Mouse (Mus musculus) neural tube, embryonic 12.5 days (tissue): ENCODE measurements at regions not wholly inside any gene's neighbourhood (a gene's known extent, or its start where the extent isn't known, plus 50 kb on each side); places are given as distances from the start of the nearest gene placed in this dataset.

Experiments
- ATAC-seq: fragments of 200-750 bp; cut with Nextera tagmentation; 2 replicates; pipeline ENCODE4 v1.8.0; 2017; ENCODE audit warnings: low read depth, mild to moderate bottlenecking, moderate TSS enrichment, moderate library complexity; ENCODE audit not compliant: low FRiP score
- H3K27ac ChIP-seq: fragments of 300-500 bp; sonication (generic); 2 replicates; pipeline ENCODE4 v1.5.1; 2016
- H3K27me3 ChIP-seq: fragments of 300-500 bp; sonication (generic); replicated peaks from 2 replicates; pipeline ENCODE4 v1.6.1; 2016; ENCODE audit warnings: mild to moderate bottlenecking
- H3K36me3 ChIP-seq: fragments of 300-500 bp; sonication (generic); 2 replicates; pipeline ENCODE4 v1.6.1; 2016; ENCODE audit warnings: mild to moderate bottlenecking
- H3K4me1 ChIP-seq: fragments of 300-500 bp; sonication (generic); 2 replicates; pipeline ENCODE4 v1.6.1; 2016
- H3K4me2 ChIP-seq: fragments of 300-500 bp; sonication (generic); replicated peaks from 2 replicates; pipeline ENCODE4 v1.6.1; 2016; ENCODE audit warnings: mild to moderate bottlenecking
- H3K4me3 ChIP-seq: fragments of 300-500 bp; sonication (generic); 2 replicates; pipeline ENCODE4 v1.5.1; 2016
- H3K9ac ChIP-seq: fragments of 300-500 bp; sonication (generic); 2 replicates; pipeline ENCODE4 v1.6.1; 2016; ENCODE audit warnings: mild to moderate bottlenecking
- H3K9me3 ChIP-seq: fragments of 300-500 bp; sonication (generic); 2 replicates; pipeline ENCODE4 v1.6.1; 2016; ENCODE audit warnings: mild to moderate bottlenecking
- WGBS: fragments of 180-500 bp; shearing (Covaris S2); methylation state at CpG from one replicate; pipeline ENCODE4 v1.1.7; 2016; 5-methylcytosine and 5-hydroxymethylcytosine counted together

DNA sequence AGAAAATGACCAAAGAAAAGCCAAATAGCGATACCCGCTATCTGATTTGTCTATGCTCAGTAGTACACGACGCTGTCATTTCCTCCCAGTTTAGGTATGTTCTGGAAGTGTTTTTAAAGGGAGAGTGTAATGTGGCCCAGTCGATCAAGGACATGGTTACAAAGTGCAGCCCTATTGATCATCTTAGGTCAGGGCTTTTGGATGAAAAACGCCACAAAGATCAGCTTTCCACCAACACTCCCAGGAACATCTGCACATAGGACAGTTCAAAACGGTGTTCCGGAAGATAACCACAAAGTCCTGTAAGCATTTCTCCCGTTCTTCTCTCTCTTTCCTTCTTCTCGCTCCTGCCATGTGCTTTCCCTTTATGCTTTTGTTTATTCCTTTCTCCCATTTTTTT is 149.2 kb upstream of the Maf start:
- no peaks in the 10 kb centered on the region for H3K27me3 ChIP-seq
- 90% methylated on average over 10 of the region's 10 CpGs for WGBS
- H3K27ac ChIP-seq = no peak overlapping the region
- no peak overlapping the region for H3K4me3 ChIP-seq
- no peak for ATAC-seq
- no peaks in the 10 kb centered on the region for H3K36me3 ChIP-seq
- no peaks in the 10 kb centered on the region for H3K4me1 ChIP-seq
- no peak overlapping the region for H3K9ac ChIP-seq
- no peak overlapping the region for H3K4me2 ChIP-seq
- H3K9me3 ChIP-seq = no peaks in the 10 kb centered on the region

DNA sequence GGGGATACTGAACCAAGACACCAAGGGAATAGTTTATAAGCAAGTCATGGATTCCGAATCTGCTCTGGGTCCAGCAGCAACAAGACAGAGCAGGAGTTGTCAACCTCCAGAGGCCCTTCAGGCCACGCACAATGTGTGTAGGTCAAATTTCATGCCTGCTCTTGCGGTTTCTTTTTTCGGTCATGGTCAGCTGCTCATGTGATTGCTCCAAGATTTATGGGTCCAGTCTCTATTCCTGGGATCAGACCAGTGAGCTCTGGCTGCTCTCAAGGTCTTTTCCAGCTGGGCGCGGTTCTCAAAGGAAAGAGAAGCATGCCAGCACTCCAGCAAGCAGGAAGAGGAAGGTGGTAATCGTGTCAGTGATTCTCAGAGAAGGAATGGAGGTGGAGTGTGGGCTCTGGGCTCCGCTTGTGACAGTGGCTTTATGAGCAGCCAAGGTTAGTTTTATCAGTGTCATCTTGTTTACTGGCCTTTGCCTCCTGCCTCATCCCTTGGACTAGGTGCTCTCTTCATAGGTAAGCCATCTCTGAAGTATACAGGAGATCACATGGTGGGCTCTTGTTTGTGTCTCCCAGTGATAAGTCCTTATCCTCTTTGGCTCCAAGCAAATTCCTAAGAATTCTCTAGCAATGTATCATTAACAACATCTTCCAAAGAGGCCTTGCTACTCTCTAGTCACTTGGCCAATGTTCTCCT is 148.5 kb upstream of the Maf start:
- Histone ChIP-seq H3K4me2 (no peak overlapping the region), H3K4me3 (no peak overlapping the region), H3K9ac (no peak overlapping the region), H3K36me3 (no peaks in the 10 kb centered on the region), H3K4me1 (no peaks in the 10 kb centered on the region), H3K27me3 (no peaks in the 10 kb centered on the region), H3K9me3 (no peaks in the 10 kb centered on the region), H3K27ac (no peak overlapping the region)
- WGBS = 72% methylated on average over 8 of the region's 8 CpGs
- ATAC-seq = no peak

DNA sequence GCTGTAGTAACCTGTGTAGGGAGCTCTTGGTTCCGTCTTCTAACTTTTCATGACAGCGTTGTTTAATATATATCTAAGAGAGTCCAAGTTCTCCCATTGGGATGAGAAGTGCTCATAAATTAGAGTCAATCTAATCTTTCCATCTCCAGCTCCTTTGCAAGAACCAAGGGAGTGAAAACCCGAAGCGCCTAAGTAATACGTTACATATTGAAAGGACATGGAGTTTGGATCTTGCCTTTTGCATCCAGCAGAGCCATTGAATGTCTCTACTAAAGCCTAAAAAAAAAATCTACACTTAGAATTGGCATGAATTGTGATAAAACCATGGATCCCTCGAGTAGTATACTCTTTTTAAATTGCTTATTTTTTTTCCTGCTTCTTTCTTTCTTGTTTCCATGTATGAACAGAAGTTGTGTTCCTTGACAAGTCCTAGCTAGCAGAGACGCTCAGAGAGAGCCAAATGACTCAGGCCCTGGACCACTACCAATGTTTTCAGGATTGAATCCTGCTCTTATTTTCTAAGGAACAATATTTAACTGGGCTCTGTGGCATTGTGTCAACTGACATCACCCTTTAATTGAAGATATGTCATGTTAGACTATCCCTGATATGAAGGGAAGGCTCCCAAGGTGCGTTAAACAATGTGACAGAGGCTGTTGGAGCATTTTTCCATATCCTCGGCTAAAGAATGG is 146.8 kb upstream of the Maf start:
- ATAC-seq = no peak
- Histone ChIP-seq H3K9ac (no peak overlapping the region), H3K36me3 (no peaks in the 10 kb centered on the region)

DNA sequence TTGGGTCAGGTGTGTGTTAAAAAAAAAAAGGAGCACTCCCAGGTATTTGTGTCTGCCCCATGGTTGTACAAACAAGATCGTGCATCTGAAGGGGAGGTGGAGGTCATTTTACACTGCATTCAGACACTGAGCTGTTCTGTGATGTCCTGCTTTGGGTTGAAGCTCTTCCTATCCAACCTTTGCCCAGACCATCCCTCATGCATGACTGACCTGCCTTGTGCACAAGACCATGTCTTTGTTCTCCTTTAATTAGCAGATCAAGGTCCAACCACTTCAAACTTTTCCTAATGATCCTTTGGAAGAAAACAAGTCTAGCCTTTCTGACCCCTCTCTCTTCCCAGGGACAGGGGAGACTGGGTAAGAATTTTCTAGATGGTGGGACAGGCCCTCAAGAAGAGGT is 143.0 kb upstream of the Maf start:
- Histone ChIP-seq H3K27me3 (no peaks in the 10 kb centered on the region), H3K9ac (no peak overlapping the region), H3K9me3 (no peaks in the 10 kb centered on the region), H3K36me3 (no peaks in the 10 kb centered on the region), H3K4me3 (no peak overlapping the region), H3K4me2 (no peak overlapping the region), H3K27ac (no peak overlapping the region), H3K4me1 (no peaks in the 10 kb centered on the region)
- ATAC-seq = no peak
- WGBS = 81% methylated on average over 1 of the region's 1 CpGs

More for the DNA sequence above, 146.8 kb upstream of the Maf start:
- no peaks in the 10 kb centered on the region for H3K27me3 ChIP-seq
- H3K9me3 ChIP-seq = no peaks in the 10 kb centered on the region
- no peak overlapping the region for H3K4me3 ChIP-seq
- no peak overlapping the region for H3K4me2 ChIP-seq
- no peak overlapping the region for H3K27ac ChIP-seq
- WGBS = 89% methylated on average over 9 of the region's 9 CpGs
- no peaks in the 10 kb centered on the region for H3K4me1 ChIP-seq

DNA sequence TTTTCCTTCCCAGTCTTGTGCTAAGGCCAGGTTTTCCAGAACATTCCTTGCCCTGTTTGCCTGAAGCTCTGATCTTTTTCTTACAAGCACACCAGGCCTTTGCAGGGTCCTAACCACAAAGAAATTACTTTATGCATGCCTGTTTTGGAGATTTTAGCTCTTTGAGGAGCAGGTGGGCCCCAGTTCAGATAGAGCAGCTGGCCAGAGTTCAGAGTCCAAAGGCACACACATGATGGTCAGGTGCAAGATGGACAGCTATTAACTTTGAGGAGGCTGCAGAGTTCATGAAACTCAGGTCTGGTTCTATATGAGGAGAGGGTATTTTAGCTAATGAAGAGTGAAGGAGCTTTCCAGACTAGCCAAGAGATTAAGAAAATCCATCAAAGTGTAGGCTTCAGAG is 125.8 kb upstream of the Maf start:
- Histone ChIP-seq H3K4me2 (no peak overlapping the region), H3K4me1 (no peaks in the 10 kb centered on the region), H3K27ac (no peak overlapping the region), H3K27me3 (no peaks in the 10 kb centered on the region), H3K4me3 (no peak overlapping the region), H3K9me3 (no peaks in the 10 kb centered on the region), H3K36me3 (no peaks in the 10 kb centered on the region), H3K9ac (no peak overlapping the region)
- ATAC-seq = no peak

DNA sequence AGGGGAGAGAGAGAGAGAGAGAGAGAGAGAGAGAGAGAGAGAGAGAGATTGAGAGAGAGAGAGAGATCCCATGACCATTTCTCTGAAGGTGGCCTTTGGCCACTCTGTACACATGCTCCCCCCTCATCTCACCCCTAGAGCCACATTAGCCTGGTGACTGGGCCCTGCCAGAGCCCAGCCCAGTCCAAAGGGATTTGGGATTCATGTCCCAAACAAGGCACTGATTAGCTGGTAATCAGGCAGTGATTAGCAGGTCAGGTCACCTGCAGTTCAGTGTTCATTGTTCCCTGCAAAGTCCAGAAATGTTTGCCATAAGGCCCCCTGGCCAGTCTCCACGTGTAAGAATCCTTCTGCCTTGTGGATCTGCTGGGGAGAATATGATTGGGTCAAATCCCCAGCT is 124.1 kb upstream of the Maf start:
- H3K27me3 ChIP-seq = no peaks in the 10 kb centered on the region
- no peaks in the 10 kb centered on the region for H3K9me3 ChIP-seq
- H3K27ac ChIP-seq = no peak overlapping the region
- no peak overlapping the region for H3K4me2 ChIP-seq
- no peaks in the 10 kb centered on the region for H3K36me3 ChIP-seq
- H3K4me1 ChIP-seq = no peaks in the 10 kb centered on the region
- H3K4me3 ChIP-seq = no peak overlapping the region
- 38% methylated on average over 1 of the region's 1 CpGs for WGBS
- ATAC-seq = no peak
- H3K9ac ChIP-seq = no peak overlapping the region

DNA sequence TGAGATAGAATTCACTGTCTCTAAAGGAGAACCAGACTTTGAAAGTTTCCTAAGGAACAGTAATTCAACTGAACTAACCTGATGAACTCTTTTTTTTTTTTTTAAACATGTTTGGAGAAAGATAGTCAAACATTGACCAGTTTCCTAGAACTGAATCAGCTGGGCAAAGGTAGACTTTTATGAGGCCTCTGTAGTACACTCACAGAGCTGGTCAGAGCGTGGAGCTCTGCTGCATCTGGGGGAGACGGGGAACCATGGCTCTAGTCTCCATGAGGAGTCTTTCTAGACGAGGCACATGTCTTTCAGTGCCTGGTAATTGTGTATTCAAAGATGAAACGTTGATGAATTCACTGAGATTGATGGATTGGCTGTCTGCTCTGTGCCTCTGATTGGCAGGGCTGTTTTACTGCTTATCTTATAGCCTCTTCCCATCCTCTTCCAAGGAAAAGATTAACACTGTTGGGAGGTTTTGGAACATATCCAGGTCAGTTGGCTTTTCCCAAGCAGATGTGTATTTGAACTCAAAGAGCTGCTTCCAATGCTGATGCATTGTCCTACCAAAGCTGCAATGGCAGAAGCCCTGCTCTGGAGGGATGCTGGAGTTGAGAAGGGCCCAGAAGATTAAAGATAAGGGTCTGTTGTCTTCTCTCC is 122.5 kb upstream of the Maf start:
- ATAC-seq = no peak
- Histone ChIP-seq H3K4me1 (no peaks in the 10 kb centered on the region), H3K4me2 (no peak overlapping the region), H3K4me3 (no peak overlapping the region), H3K9me3 (no peaks in the 10 kb centered on the region), H3K27ac (no peak overlapping the region), H3K27me3 (no peaks in the 10 kb centered on the region), H3K9ac (no peak overlapping the region), H3K36me3 (no peaks in the 10 kb centered on the region)
- WGBS = 72% methylated on average over 4 of the region's 4 CpGs

DNA sequence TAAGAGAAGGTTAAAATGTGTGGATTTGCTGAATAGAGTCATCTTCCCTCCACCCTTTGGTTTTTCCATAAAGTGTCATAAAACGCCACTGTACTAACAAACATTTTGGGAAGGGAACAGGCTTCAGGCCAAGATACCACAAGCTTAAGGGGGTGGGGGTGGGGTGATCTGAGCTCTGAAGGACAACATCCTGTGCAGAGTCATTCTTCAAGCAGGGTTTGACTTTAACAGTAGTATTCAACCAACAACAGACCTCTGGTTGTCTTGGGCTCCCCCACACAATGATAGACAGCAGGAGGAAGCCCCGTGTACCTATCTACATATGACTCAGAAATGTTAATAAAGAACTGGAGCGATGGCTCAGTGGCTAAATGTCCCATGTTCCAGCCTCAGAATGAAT is 118.9 kb upstream of the Maf start:
- Histone ChIP-seq H3K27me3 (no peaks in the 10 kb centered on the region), H3K4me3 (no peak overlapping the region), H3K4me2 (no peak overlapping the region), H3K9ac (no peak overlapping the region), H3K9me3 (no peaks in the 10 kb centered on the region), H3K27ac (no peak overlapping the region), H3K4me1 (no peaks in the 10 kb centered on the region), H3K36me3 (no peaks in the 10 kb centered on the region)
- no peak for ATAC-seq
- WGBS = 78% methylated on average over 3 of the region's 3 CpGs

DNA sequence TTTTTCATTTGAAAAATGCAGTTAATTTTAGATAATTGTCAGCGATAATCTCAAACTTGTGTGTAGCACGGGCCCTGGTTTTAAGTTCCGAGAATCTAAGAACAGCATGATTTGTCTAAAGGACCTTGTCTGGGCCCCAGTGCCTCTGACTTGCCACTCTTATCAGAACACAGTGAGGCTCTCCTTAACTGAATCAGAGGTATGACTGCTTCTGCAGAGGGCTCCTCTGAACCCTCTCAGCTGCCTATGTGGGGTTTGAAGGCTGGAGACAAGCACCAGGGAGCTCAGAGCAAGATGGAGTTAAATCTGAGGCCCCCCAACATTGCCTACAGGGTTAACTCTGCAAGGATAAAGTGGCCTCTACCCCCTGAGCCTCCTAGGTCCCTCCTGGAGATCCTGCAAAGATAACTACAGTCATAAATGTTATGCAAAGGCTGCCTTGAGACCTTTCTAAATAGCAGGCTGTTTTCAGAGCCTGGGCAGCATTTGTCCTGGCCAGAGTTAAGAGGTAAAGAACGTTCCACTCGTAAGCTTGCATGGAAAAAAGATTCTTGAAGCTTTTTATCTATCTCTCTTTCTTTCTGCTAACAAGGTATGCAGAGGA is 118.4 kb upstream of the Maf start:
- no peak for ATAC-seq
- no peaks in the 10 kb centered on the region for H3K9me3 ChIP-seq
- no peaks in the 10 kb centered on the region for H3K4me1 ChIP-seq
- no peak overlapping the region for H3K9ac ChIP-seq
- 82% methylated on average over 5 of the region's 5 CpGs for WGBS
- H3K4me2 ChIP-seq = no peak overlapping the region
- no peaks in the 10 kb centered on the region for H3K36me3 ChIP-seq
- H3K27ac ChIP-seq = no peak overlapping the region
- H3K4me3 ChIP-seq = no peak overlapping the region
- H3K27me3 ChIP-seq = no peaks in the 10 kb centered on the region

DNA sequence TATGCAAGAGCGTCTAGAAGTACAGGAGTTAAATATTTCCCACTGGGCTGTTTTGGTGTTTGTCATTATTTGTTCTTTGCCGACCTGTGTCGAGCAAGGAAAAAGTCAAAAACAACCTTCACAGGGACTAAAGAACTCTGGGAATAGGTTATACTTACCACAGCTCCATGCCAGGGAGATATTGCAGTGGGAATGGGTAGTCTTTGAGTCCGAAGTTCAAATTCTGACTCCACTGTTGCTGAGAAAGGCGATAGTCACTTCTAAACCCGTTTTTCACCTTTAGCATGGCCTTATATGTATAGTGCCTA is 116.8 kb upstream of the Maf start:
- Histone ChIP-seq H3K9me3 (no peaks in the 10 kb centered on the region), H3K36me3 (no peaks in the 10 kb centered on the region), H3K4me1 (no peaks in the 10 kb centered on the region), H3K27ac (no peak overlapping the region), H3K4me2 (no peak overlapping the region), H3K4me3 (no peak overlapping the region), H3K9ac (no peak overlapping the region), H3K27me3 (no peaks in the 10 kb centered on the region)
- WGBS = 86% methylated on average over 6 of the region's 6 CpGs
- ATAC-seq = no peak

DNA sequence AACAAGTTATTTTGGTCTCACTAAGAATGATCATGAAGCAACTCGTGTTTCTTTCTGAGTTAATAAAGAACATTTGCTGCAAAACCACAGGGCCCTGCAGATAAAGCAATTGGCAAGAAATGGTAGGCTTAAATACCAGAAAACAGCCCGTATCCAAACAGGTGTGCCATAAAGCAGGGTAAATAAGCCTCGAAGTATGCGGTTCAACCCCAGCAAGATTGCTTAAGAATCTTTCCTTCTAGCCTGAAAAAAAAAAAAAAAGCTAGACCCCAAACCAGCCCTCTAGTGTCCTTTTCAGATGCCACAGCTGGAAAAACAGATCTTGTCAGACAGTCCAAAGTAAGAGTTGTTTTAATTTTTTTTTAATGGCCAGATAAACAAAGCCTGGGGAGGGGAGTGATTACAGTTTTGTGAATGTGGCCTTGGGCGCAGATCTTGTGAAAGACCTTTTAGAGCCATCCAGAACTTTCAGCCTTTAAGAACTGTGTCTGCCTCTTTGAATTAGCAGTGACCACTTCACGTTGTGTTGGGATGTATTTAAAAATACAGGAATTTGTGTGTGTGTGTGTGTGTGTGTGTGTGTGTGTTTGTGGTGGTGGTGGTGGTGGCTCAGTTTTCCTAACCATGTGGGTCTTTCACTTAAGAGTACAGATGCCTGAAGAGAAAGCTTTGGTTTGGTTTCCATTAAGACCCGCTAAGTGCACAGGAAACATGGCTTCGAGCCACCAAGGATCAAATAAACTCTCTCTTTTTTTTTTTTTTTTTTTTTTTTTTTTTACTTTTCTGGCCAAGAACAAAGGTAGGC is 116.3 kb upstream of the Maf start:
- no peak overlapping the region for H3K27ac ChIP-seq
- H3K4me3 ChIP-seq = no peak overlapping the region
- H3K4me1 ChIP-seq = no peaks in the 10 kb centered on the region
- no peaks in the 10 kb centered on the region for H3K27me3 ChIP-seq
- H3K9ac ChIP-seq = no peak overlapping the region
- no peak overlapping the region for H3K4me2 ChIP-seq
- H3K9me3 ChIP-seq = no peaks in the 10 kb centered on the region
- ATAC-seq = no peak
- WGBS = 70% methylated on average over 8 of the region's 8 CpGs
- H3K36me3 ChIP-seq = no peaks in the 10 kb centered on the region

DNA sequence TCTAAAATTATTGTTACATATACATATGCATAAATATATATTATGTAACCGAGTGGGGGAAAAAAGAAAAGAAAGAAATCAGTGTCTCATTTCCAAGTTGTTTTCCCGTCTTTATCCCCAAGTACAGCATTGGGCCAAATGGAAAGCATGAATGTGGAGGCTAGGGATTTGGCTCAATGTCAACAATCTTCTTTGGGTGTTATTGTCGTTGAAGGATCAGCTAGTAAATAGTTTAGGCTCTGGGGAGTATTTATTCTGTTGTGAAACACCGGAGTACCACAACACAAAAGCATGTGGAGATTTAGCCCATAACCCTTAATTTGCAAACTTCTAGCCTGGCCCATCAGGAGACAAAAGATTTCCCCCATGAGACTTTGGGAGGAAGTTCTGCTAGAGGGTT is 105.8 kb upstream of the Maf start:
- no peaks in the 10 kb centered on the region for H3K4me1 ChIP-seq
- H3K27me3 ChIP-seq = no peaks in the 10 kb centered on the region
- WGBS = 87% methylated on average over 4 of the region's 4 CpGs
- no peak overlapping the region for H3K9ac ChIP-seq
- H3K4me2 ChIP-seq = no peak overlapping the region
- H3K4me3 ChIP-seq = no peak overlapping the region
- ATAC-seq = no peak
- H3K36me3 ChIP-seq = no peaks in the 10 kb centered on the region
- no peaks in the 10 kb centered on the region for H3K9me3 ChIP-seq
- no peak overlapping the region for H3K27ac ChIP-seq
